Mouse (Mus musculus) midbrain, embryonic 15.5 days (tissue): ENCODE results near the gene Cd80. TPM values are rescaled to one million over a fixed set of nuclear protein-coding genes. Genes with fewer than 3 reads are reported as not detected.
A peak's percentile ranks its signal among the peaks of the same experiment; 100 is the strongest.

Experiments used
- ATAC-seq: fragments of 200-750 bp; cut with Nextera tagmentation; replicated peaks from 2 replicates; pipeline ENCODE4 v1.8.0; 2017; ENCODE audit warnings: moderate TSS enrichment
- H3K27ac ChIP-seq: fragments of 300-500 bp; sonication (generic); 2 replicates; pipeline ENCODE4 v1.5.1; 2015; ENCODE audit warnings: mild to moderate bottlenecking, inconsistent platforms
- H3K27me3 ChIP-seq: fragments of 300-500 bp; sonication (generic); replicated peaks from 2 replicates; pipeline ENCODE4 v1.6.1; 2015; ENCODE audit warnings: inconsistent platforms
- H3K36me3 ChIP-seq: fragments of 300-500 bp; sonication (generic); replicated peaks from 2 replicates; pipeline ENCODE4 v1.6.1; 2015; ENCODE audit warnings: inconsistent platforms
- H3K4me1 ChIP-seq: fragments of 300-500 bp; sonication (generic); 2 replicates; pipeline ENCODE4 v1.6.1; 2015; ENCODE audit warnings: inconsistent platforms
- H3K4me2 ChIP-seq: fragments of 300-500 bp; sonication (generic); 2 replicates; pipeline ENCODE4 v1.6.1; 2015; ENCODE audit warnings: inconsistent platforms, mild to moderate bottlenecking, moderate library complexity
- H3K4me3 ChIP-seq: fragments of 300-500 bp; sonication (generic); 2 replicates; pipeline ENCODE4 v1.5.1; 2015; ENCODE audit warnings: mild to moderate bottlenecking, inconsistent platforms
- H3K9ac ChIP-seq: fragments of 300-500 bp; sonication (generic); 2 replicates; pipeline ENCODE4 v1.6.1; 2015; ENCODE audit warnings: mild to moderate bottlenecking, inconsistent platforms
- H3K9me3 ChIP-seq: fragments of 300-500 bp; sonication (generic); 2 replicates; pipeline ENCODE4 v1.6.1; 2016; ENCODE audit warnings: inconsistent platforms
- WGBS: fragments of 180-500 bp; shearing (Covaris S2); methylation state at CpG from one replicate; pipeline ENCODE4 v1.1.7; 2015; ENCODE audit warnings: mixed read lengths; 5-methylcytosine and 5-hydroxymethylcytosine counted together
- polyA plus RNA-seq: library from polyadenylated mRNA; unstranded; fragments of >200 nt; fragmentation: Nextera tagmentation; extraction: Ambion mirVana; gene quantifications from 2 replicates; pipeline ENCODE4 v1.2.1, GENCODE M21; 2015

Cd80 gene
- polyA plus RNA-seq, 1 experiment from 2014 or later: 0.75 TPM

GRCm38 (mm10) chr16:38452442-38453202 is 2.7 kb upstream of the Cd80 start, which contains the start of gene Adprh:
TSS of gene Adprh (minus strand) at chr16:38452703.
- under 1% methylated on average over 51 of the region's 61 CpGs for WGBS
- H3K4me3 ChIP-seq: peak within 1 kb of the TSS; percentile 72
- ATAC-seq: peak; percentile 99
- H3K27ac ChIP-seq: peak within 1 kb of the TSS; percentile 82
- peaks cover 7% of the 10 kb centered on the region; the same call in 1 of the 2 replicates for H3K36me3 ChIP-seq
- peak within 1 kb of the TSS; percentile 78 for H3K4me2 ChIP-seq
- peaks cover 20% of the 10 kb centered on the region for H3K4me1 ChIP-seq
- H3K9ac ChIP-seq: peak within 1 kb of the TSS; percentile 77
- no peaks in the 10 kb centered on the region for H3K27me3 ChIP-seq
- H3K9me3 ChIP-seq: no peaks in the 10 kb centered on the region

- Histone ChIP-seq H3K36me3 (0 out of 2 replicates have a peak, but pooled peaks cover 2% of the 10 kb centered on the region), H3K4me2 (peak overlapping the region; percentile 78), H3K27ac (peak overlapping the region; percentile 82), H3K4me1 (peaks cover 20% of the 10 kb centered on the region), H3K9me3 (no peaks in the 10 kb centered on the region), H3K27me3 (no peaks in the 10 kb centered on the region), H3K4me3 (peak overlapping the region; percentile 72), H3K9ac (peak overlapping the region; percentile 77)
- 30% methylated on average over 3 of the region's 3 CpGs for WGBS
- ATAC-seq: no peak
These were observed 2.2 kb upstream of the Cd80 start for GRCm38 (mm10) chr16:38453203-38453553.

- Histone ChIP-seq H3K4me3 (no peak overlapping the region), H3K27ac (no peak overlapping the region), H3K27me3 (no peaks in the 10 kb centered on the region), H3K36me3 (no peaks in the 10 kb centered on the region), H3K9ac (no peak overlapping the region), H3K4me1 (peaks cover 20% of the 10 kb centered on the region), H3K4me2 (no peak overlapping the region), H3K9me3 (no peaks in the 10 kb centered on the region)
- ATAC-seq: no peak
- 90% methylated on average over 4 of the region's 4 CpGs for WGBS
These were observed 1.4 kb upstream of the Cd80 start for GRCm38 (mm10) chr16:38453952-38454351.

GRCm38 (mm10) chr16:38454533-38455254 is 667 bp upstream of the Cd80 start:
- no peak overlapping the region for H3K27ac ChIP-seq
- H3K4me1 ChIP-seq: peaks cover 20% of the 10 kb centered on the region
- H3K9me3 ChIP-seq: no peaks in the 10 kb centered on the region
- H3K36me3 ChIP-seq: no peaks in the 10 kb centered on the region
- no peak overlapping the region for H3K4me2 ChIP-seq
- ATAC-seq: no peak
- no peaks in the 10 kb centered on the region for H3K27me3 ChIP-seq
- no peak overlapping the region for H3K4me3 ChIP-seq
- no peak overlapping the region for H3K9ac ChIP-seq
- 79% methylated on average over 11 of the region's 11 CpGs for WGBS

GRCm38 (mm10) chr16:38456812-38457567 is 1.6 kb downstream of the Cd80 start:
- no peak overlapping the region for H3K4me3 ChIP-seq
- no peaks in the 10 kb centered on the region for H3K27me3 ChIP-seq
- no peak overlapping the region for H3K4me2 ChIP-seq
- no peak overlapping the region for H3K27ac ChIP-seq
- H3K9ac ChIP-seq: no peak overlapping the region
- no peaks in the 10 kb centered on the region for H3K36me3 ChIP-seq
- 66% methylated on average over 11 of the region's 11 CpGs for WGBS
- no peak for ATAC-seq
- H3K9me3 ChIP-seq: no peaks in the 10 kb centered on the region
- H3K4me1 ChIP-seq: peaks cover 1% of the 10 kb centered on the region

GRCm38 (mm10) chr16:38458600-38459280 is 3.4 kb downstream of the Cd80 start:
- ATAC-seq: no peak
- H3K4me1 ChIP-seq: no peaks in the 10 kb centered on the region
- H3K9me3 ChIP-seq: no peaks in the 10 kb centered on the region
- H3K27ac ChIP-seq: no peak overlapping the region
- no peak overlapping the region for H3K9ac ChIP-seq
- H3K4me3 ChIP-seq: no peak overlapping the region
- no peak overlapping the region for H3K4me2 ChIP-seq
- WGBS: 77% methylated on average over 6 of the region's 6 CpGs
- H3K27me3 ChIP-seq: no peaks in the 10 kb centered on the region
- no peaks in the 10 kb centered on the region for H3K36me3 ChIP-seq

GRCm38 (mm10) chr16:38459990-38460389 is 4.6 kb downstream of the Cd80 start:
- H3K27me3 ChIP-seq: no peaks in the 10 kb centered on the region
- no peak overlapping the region for H3K9ac ChIP-seq
- no peaks in the 10 kb centered on the region for H3K4me1 ChIP-seq
- no peak for ATAC-seq
- H3K4me2 ChIP-seq: no peak overlapping the region
- H3K36me3 ChIP-seq: no peaks in the 10 kb centered on the region
- no peak overlapping the region for H3K27ac ChIP-seq
- no peak overlapping the region for H3K4me3 ChIP-seq
- no peaks in the 10 kb centered on the region for H3K9me3 ChIP-seq
- WGBS: 86% methylated on average over 4 of the region's 4 CpGs

- no peaks in the 10 kb centered on the region for H3K27me3 ChIP-seq
- H3K9me3 ChIP-seq: no peaks in the 10 kb centered on the region
- no peak for ATAC-seq
- H3K36me3 ChIP-seq: no peaks in the 10 kb centered on the region
- 84% methylated on average over 8 of the region's 8 CpGs for WGBS
- no peak overlapping the region for H3K4me3 ChIP-seq
- H3K27ac ChIP-seq: no peak overlapping the region
- no peak overlapping the region for H3K4me2 ChIP-seq
- H3K4me1 ChIP-seq: no peaks in the 10 kb centered on the region
- H3K9ac ChIP-seq: no peak overlapping the region
These were observed 6.4 kb downstream of the Cd80 start for GRCm38 (mm10) chr16:38461749-38462148.

GRCm38 (mm10) chr16:38462161-38462560 is 6.8 kb downstream of the Cd80 start:
- no peak for ATAC-seq

GRCm38 (mm10) chr16:38463305-38463704 is 7.9 kb downstream of the Cd80 start:
- H3K9me3 ChIP-seq: no peaks in the 10 kb centered on the region
- no peak overlapping the region for H3K4me2 ChIP-seq
- no peaks in the 10 kb centered on the region for H3K4me1 ChIP-seq
- no peak overlapping the region for H3K4me3 ChIP-seq
- no peak overlapping the region for H3K9ac ChIP-seq
- no peak for ATAC-seq
- H3K27me3 ChIP-seq: no peaks in the 10 kb centered on the region
- H3K27ac ChIP-seq: no peak overlapping the region
- no peaks in the 10 kb centered on the region for H3K36me3 ChIP-seq
- WGBS: 88% methylated on average over 5 of the region's 5 CpGs

More at GRCm38 (mm10) chr16:38462161-38462560, 6.8 kb downstream of the Cd80 start:
- WGBS: 88% methylated on average over 7 of the region's 7 CpGs
- Histone ChIP-seq H3K9ac (no peak overlapping the region), H3K36me3 (no peaks in the 10 kb centered on the region), H3K4me2 (no peak overlapping the region), H3K27me3 (no peaks in the 10 kb centered on the region), H3K4me1 (no peaks in the 10 kb centered on the region), H3K4me3 (no peak overlapping the region), H3K9me3 (no peaks in the 10 kb centered on the region), H3K27ac (no peak overlapping the region)

- Histone ChIP-seq H3K27ac (no peak overlapping the region), H3K9ac (no peak overlapping the region), H3K4me2 (no peak overlapping the region), H3K9me3 (no peaks in the 10 kb centered on the region), H3K27me3 (no peaks in the 10 kb centered on the region), H3K36me3 (no peaks in the 10 kb centered on the region), H3K4me1 (no peaks in the 10 kb centered on the region), H3K4me3 (no peak overlapping the region)
- no peak for ATAC-seq
- 86% methylated on average over 4 of the region's 4 CpGs for WGBS
These were observed 10.7 kb downstream of the Cd80 start for GRCm38 (mm10) chr16:38466089-38466488.
